Mouse (Mus musculus) stomach, postnatal 0 days (tissue): Measurements from ENCODE around the gene Ssh3. TPM values are rescaled to one million over a fixed set of nuclear protein-coding genes. Genes with fewer than 3 reads are reported as not detected.

Experiments
- ATAC-seq: fragments of 200-750 bp; cut with Nextera tagmentation; 2 replicates; pipeline ENCODE4 v1.8.0; 2017; ENCODE audit not compliant: low FRiP score, low TSS enrichment
- DNase-seq: peaks from one replicate; pipeline ENCODE4 v3.0.0-alpha.2; 2016; ENCODE audit warnings: low spot score
- H3K27ac ChIP-seq: fragments of 300-500 bp; sonication (generic); replicated peaks from 2 replicates; pipeline ENCODE4 v1.5.1; 2014; ENCODE audit warnings: mild to moderate bottlenecking, control low read depth
- H3K27me3 ChIP-seq: fragments of 300-500 bp; sonication (generic); 2 replicates; pipeline ENCODE4 v1.6.1; 2014; ENCODE audit warnings: low read length; ENCODE audit not compliant: control insufficient read depth, insufficient read depth
- H3K36me3 ChIP-seq: fragments of 300-500 bp; sonication (generic); 2 replicates; pipeline ENCODE4 v1.6.1; 2014; ENCODE audit warnings: low read length, mixed read lengths; ENCODE audit not compliant: control insufficient read depth, insufficient read depth
- H3K4me1 ChIP-seq: fragments of 300-500 bp; sonication (generic); replicated peaks from 2 replicates; pipeline ENCODE4 v1.6.1; 2014; ENCODE audit warnings: antibody characterized with exemption; ENCODE audit not compliant: control insufficient read depth, insufficient read depth
- H3K4me2 ChIP-seq: fragments of 300-500 bp; sonication (generic); replicated peaks from 2 replicates; pipeline ENCODE4 v1.6.1; 2014; ENCODE audit warnings: low read depth, mild to moderate bottlenecking, control low read depth, moderate library complexity
- H3K4me3 ChIP-seq: fragments of 300-500 bp; sonication (generic); 2 replicates; pipeline ENCODE4 v1.5.1; 2014; ENCODE audit warnings: low read depth, low read length, control low read depth
- H3K9ac ChIP-seq: fragments of 300-500 bp; sonication (generic); 2 replicates; pipeline ENCODE4 v1.6.1; 2014; ENCODE audit warnings: mild to moderate bottlenecking, low read length, control low read depth, mixed read lengths
- H3K9me3 ChIP-seq: fragments of 300-500 bp; sonication (generic); 2 replicates; pipeline ENCODE4 v1.6.1; 2016; ENCODE audit warnings: low read length; ENCODE audit not compliant: control insufficient read depth
- CTCF ChIP-seq: IDR thresholded peaks from 2 replicates; pipeline ENCODE4 v1.5.1; 2016; ENCODE audit warnings: antibody characterized with exemption, low read depth, mild to moderate bottlenecking, moderate library complexity
- EP300 ChIP-seq: optimal IDR thresholded peaks from 2 replicates; pipeline ENCODE3; 2016; ENCODE audit warnings: antibody characterized with exemption
- WGBS: fragments of 180-500 bp; shearing (Covaris S2); extraction: QIAGEN DNeasy Blood & Tissue Kit; methylation state at CpG from one replicate; pipeline ENCODE4 v1.1.7; 2014; 5-methylcytosine and 5-hydroxymethylcytosine counted together
- polyA plus RNA-seq: library from polyadenylated mRNA; unstranded; fragments of >200 nt; fragmentation: Nextera tagmentation; extraction: Ambion mirVana; gene quantifications from 2 replicates; pipeline ENCODE4 v1.2.1, GENCODE M21; 2015

Gene Ssh3
- polyA plus RNA-seq, 1 experiment from 2014 or later, result 36.9 TPM

- Histone ChIP-seq H3K4me2 (peak overlapping the region; percentile 69), H3K4me1 (peaks cover 3% of the 10 kb centered on the region; the same call in 1 of the 2 replicates), H3K27me3 (no peaks in the 10 kb centered on the region), H3K27ac (peak overlapping the region; percentile 87), H3K9ac (peak overlapping the region; percentile 66), H3K4me3 (peak overlapping the region; percentile 47), H3K9me3 (no peaks in the 10 kb centered on the region), H3K36me3 (no peaks in the 10 kb centered on the region)
- TF ChIP-seq EP300 (no peak), CTCF (no peak)
- 0% methylated on average over 2 of the region's 2 CpGs for WGBS
- DNase-seq (no peak), ATAC-seq (no peak)
These were observed 36.8 kb downstream of the Ssh3 start for GRCm38 (mm10) chr19:4232186-4232572.

DNA sequence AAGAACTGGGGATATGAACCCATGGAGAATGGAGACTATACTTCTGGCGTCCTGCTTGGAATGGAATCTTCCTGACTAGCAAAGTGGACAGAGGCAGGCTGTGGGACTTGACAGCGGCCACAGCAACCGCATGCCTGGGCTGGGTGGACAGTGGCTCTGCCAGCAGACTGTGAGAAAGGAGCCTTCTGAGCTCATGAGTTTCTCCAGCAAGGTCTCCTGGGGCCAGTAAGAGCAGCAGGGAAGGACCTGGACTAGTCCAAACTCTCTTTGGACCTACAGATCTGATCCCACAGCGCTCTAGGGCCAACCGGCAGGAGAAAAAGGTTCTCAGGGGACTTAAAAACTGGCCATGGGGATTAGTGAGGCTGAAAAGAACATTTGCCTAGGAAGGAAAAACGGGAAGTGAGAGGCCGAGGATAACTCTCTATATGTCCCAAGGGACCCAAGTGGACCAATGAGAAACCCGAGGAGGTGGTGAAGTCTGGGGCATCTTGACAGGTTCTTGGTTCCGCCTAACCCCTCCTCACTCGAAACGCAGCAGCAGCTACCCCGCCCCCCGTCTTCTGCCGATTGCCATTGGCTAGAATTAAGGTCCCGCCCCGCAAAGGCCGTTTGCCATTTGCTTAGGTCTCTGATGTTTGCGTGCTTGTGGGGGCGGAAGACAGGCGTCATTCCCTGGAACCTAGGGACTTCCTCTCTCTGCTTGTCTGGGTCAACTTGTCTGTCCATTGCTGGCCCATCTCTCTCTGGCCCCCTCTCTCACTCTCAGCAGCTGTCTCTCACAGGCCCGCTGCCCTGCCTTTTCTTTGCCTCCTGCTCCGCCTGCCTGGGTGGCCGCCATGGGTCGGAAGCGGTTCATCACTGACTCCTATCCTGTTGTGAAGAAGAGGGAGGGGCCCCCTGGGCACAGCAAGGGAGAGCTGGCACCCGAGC, 37.5 kb downstream of the Ssh3 start, which contains the start of gene Pold4:
Gene Pold4 (plus strand): TSS at position 647 of the 933 bp plus-strand sequence.
- peak within 1 kb of the TSS; percentile 69 for H3K4me2 ChIP-seq
- peak within 1 kb of the TSS; percentile 87 for H3K27ac ChIP-seq
- H3K9ac ChIP-seq, result peak within 1 kb of the TSS; percentile 66
- H3K9me3 ChIP-seq, result no peaks in the 10 kb centered on the region
- peak; percentile 95 for DNase-seq
- H3K4me1 ChIP-seq, result peaks cover 3% of the 10 kb centered on the region; the same call in 1 of the 2 replicates
- no peaks in the 10 kb centered on the region for H3K36me3 ChIP-seq
- H3K27me3 ChIP-seq, result no peaks in the 10 kb centered on the region
- peak within 1 kb of the TSS; percentile 47 for H3K4me3 ChIP-seq
- no peak for TF ChIP-seq EP300
- TF ChIP-seq CTCF, result no peak
- 9% methylated on average over 26 of the region's 26 CpGs for WGBS
- ATAC-seq, result peak; percentile 86

GRCm38 (mm10) chr19:4230415-4230814, 38.6 kb downstream of the Ssh3 start:
- 74% methylated on average over 8 of the region's 8 CpGs for WGBS
- no peak for DNase-seq
- Histone ChIP-seq H3K36me3 (no peaks in the 10 kb centered on the region), H3K27me3 (no peaks in the 10 kb centered on the region), H3K4me3 (no peak overlapping the region), H3K9me3 (no peaks in the 10 kb centered on the region), H3K27ac (0 out of 2 replicates have a peak overlapping the region, but pooled peaks have one; percentile 30), H3K9ac (no peak overlapping the region), H3K4me1 (peaks cover 3% of the 10 kb centered on the region; the same call in 1 of the 2 replicates), H3K4me2 (no peak overlapping the region)
- no peak for TF ChIP-seq CTCF
- no peak for TF ChIP-seq EP300
- no peak for ATAC-seq

DNA sequence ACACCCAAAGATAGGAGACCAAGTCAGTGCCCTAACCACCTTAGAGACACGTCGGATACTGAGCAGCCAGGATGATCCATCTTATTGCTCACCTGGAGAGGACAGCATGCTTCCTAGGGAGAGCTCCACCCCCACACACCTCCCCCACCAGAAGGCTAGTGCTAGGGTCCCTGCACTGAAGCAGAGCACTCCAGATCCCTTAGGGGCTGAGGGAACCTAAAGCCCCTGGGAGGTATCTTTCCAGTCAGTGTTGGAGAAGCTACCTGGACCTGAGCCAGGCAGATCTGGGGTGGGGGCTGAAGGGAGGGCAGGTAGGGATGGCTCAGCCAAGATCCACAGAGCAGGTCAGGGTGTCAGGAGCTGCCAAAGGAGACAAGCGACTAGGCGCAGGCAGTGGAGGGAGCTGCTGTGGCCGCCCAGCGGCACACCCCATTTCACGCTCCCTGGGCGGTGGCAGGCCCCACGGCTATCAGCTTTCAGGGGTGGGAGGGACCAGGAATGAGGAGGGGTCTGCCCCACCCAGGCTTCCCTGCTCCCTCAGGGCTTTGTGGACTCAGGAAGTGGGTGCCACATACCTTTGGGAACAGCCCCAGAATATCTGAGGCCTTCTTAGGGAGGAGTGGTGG, 39.4 kb downstream of the Ssh3 start:
- no peak overlapping the region for H3K4me2 ChIP-seq
- 0 out of 2 replicates have a peak overlapping the region, but pooled peaks have one; percentile 24 for H3K27ac ChIP-seq
- no peaks in the 10 kb centered on the region for H3K36me3 ChIP-seq
- no peaks in the 10 kb centered on the region for H3K9me3 ChIP-seq
- peak overlapping the region; percentile 27 for H3K9ac ChIP-seq
- peak; percentile 10 for ATAC-seq
- peaks cover 3% of the 10 kb centered on the region; the same call in 1 of the 2 replicates for H3K4me1 ChIP-seq
- no peaks in the 10 kb centered on the region for H3K27me3 ChIP-seq
- DNase-seq, result peak; percentile 68
- 30% methylated on average over 9 of the region's 9 CpGs for WGBS
- TF ChIP-seq CTCF (no peak), EP300 (no peak)
- no peak overlapping the region for H3K4me3 ChIP-seq

DNA sequence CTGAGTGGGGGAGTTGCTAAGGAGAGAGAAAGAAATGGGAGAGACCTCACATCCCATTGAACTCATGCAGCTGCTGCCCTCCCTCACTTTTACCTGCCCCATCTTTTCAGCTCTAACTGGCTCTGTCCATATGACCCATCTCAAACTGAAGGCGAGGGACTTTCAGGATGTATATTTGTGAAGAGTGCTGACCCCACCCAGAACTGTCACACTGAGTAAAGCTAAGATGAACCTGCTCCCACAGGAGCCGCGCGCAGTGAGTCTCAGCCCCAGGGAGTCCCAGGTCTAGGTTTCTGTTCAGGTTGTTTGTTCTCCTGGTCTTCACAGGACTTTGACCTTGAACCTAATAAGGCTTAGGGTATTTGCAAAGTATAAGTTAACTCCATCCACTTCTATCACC, 40.1 kb downstream of the Ssh3 start:
- no peak overlapping the region for H3K9ac ChIP-seq
- H3K4me1 ChIP-seq, result peaks cover 3% of the 10 kb centered on the region; the same call in 1 of the 2 replicates
- DNase-seq (no peak), ATAC-seq (no peak)
- TF ChIP-seq CTCF (no peak), EP300 (no peak)
- no peaks in the 10 kb centered on the region for H3K27me3 ChIP-seq
- H3K27ac ChIP-seq, result no peak overlapping the region
- peak overlapping the region; percentile 0; the same call in 1 of the 2 replicates for H3K4me2 ChIP-seq
- 61% methylated on average over 4 of the region's 4 CpGs for WGBS
- H3K36me3 ChIP-seq, result no peaks in the 10 kb centered on the region
- H3K4me3 ChIP-seq, result no peak overlapping the region
- no peaks in the 10 kb centered on the region for H3K9me3 ChIP-seq
